In genomic region chr11:97777129-97777529, GRCm38 (mm10) we compare ENCODE assay signal across 9 mouse cellular contexts. TPM values are rescaled to one million over a fixed set of nuclear protein-coding genes. Genes with fewer than 3 reads are reported as not detected.
A peak's percentile ranks its signal among the peaks of the same experiment; 100 is the strongest.
DNase-seq lines count a peak whose midpoint lies in the region; ATAC-seq and TF ChIP-seq lines count a peak whose summit lies in the region.
"Had no signal": no experiment of that assay in that cellular context is flagged by ENCODE, and none has a peak within 500 bp of the region (broad histone marks: within the 10 kb centered on the region; RNA-seq: fewer than 3 reads in every experiment).

No protein-coding gene starts in this region.

- peak; percentile 51 for TF ChIP-seq CTCF in left cerebral cortex, adult 2 months (IDR thresholded peaks at IDR 0.05)
- TF ChIP-seq CTCF in hindbrain, postnatal 0 days (IDR thresholded peaks at IDR 0.05; ENCODE audit: low read depth) = peak; percentile 58

- H3K27me3 ChIP-seq in hindbrain, postnatal 0 days (ENCODE audit: insufficient read depth, low read length) = no peaks in the 10 kb centered on the region
- no peaks in the 10 kb centered on the region for H3K27me3 ChIP-seq in midbrain, embryonic 15.5 days (replicated peaks)
- H3K27me3 ChIP-seq: embryonic facial prominence, embryonic 13.5 days had no signal

- peak; percentile 47 for ATAC-seq in hindbrain, postnatal 0 days
- no peak for ATAC-seq in midbrain, embryonic 15.5 days (replicated peaks)

- no peak overlapping the region for H3K4me2 ChIP-seq in hindbrain, postnatal 0 days (ENCODE audit: low read depth, low read length)
- no peak overlapping the region for H3K4me2 ChIP-seq in midbrain, embryonic 15.5 days
- H3K4me2 ChIP-seq: embryonic facial prominence, embryonic 13.5 days had no signal

- peaks cover 29% of the 10 kb centered on the region for H3K36me3 ChIP-seq in hindbrain, postnatal 0 days (ENCODE audit: insufficient read depth, low read length)
- H3K36me3 ChIP-seq in midbrain, embryonic 15.5 days (replicated peaks) = peaks cover 39% of the 10 kb centered on the region

- 45% methylated on average over 2 of the region's 2 CpGs for WGBS in hindbrain, postnatal 0 days
- 52% methylated on average over 2 of the region's 2 CpGs for WGBS in midbrain, embryonic 15.5 days

- peaks cover 7% of the 10 kb centered on the region; the same call in 1 of the 2 replicates for H3K4me1 ChIP-seq in hindbrain, postnatal 0 days (ENCODE audit: insufficient read depth, low read length)
- H3K4me1 ChIP-seq in midbrain, embryonic 15.5 days = peaks cover 22% of the 10 kb centered on the region

- no peak overlapping the region for H3K4me3 ChIP-seq in left cerebral cortex, adult 2 months
- H3K4me3 ChIP-seq in hindbrain, postnatal 0 days (ENCODE audit: low read length) = no peak overlapping the region
- H3K4me3 ChIP-seq in midbrain, embryonic 15.5 days = no peak overlapping the region
- H3K4me3 ChIP-seq: embryonic facial prominence, embryonic 13.5 days had no signal

- intact Hi-C loops in left cerebral cortex, adult 2 months (cut with DNase I) = no loop called here
- intact Hi-C loops in left cerebral cortex, postnatal 10 days (cut with DNase I) = no loop called here
- intact Hi-C loops in gastrocnemius, postnatal 36 days (cut with DNase I) = no loop called here

- H3K9ac ChIP-seq in hindbrain, postnatal 0 days (replicated peaks; ENCODE audit: low read length) = no peak overlapping the region
- no peak overlapping the region for H3K9ac ChIP-seq in midbrain, embryonic 15.5 days
- H3K9ac ChIP-seq: embryonic facial prominence, embryonic 13.5 days had no signal

- no peaks in the 10 kb centered on the region for H3K9me3 ChIP-seq in hindbrain, postnatal 0 days (ENCODE audit: low read length)
- H3K9me3 ChIP-seq in midbrain, embryonic 15.5 days = no peaks in the 10 kb centered on the region
- H3K9me3 ChIP-seq: embryonic facial prominence, embryonic 13.5 days had no signal

- H3K27ac ChIP-seq in left cerebral cortex, adult 2 months = no peak overlapping the region
- no peak overlapping the region for H3K27ac ChIP-seq in hindbrain, postnatal 0 days
- no peak overlapping the region for H3K27ac ChIP-seq in midbrain, embryonic 15.5 days
- H3K27ac ChIP-seq: embryonic facial prominence, embryonic 13.5 days had no signal

- no peak for DNase-seq in left cerebral cortex, adult 2 months (ENCODE audit: extremely low spot score in 1 of 2, low spot score in 2 of 2)
- no peak for DNase-seq in left cerebral cortex, postnatal 10 days (ENCODE audit: extremely low spot score in 1 of 2, low spot score in 2 of 2)
- peak; percentile 80 for DNase-seq in NIH3T3 (ENCODE audit: low read depth)
- DNase-seq in hindbrain, postnatal 0 days (ENCODE audit: low spot score) = peak; percentile 59
- DNase-seq in lung, postnatal 10 days = peak; percentile 46
- DNase-seq in gastrocnemius, postnatal 36 days = no peak
- no peak for DNase-seq in heart, adult 9 months (ENCODE audit: low spot score in 2 of 2)

RNA-seq across cellular contexts. Expression of gene 1700001P01Rik, which starts 1.4 kb away (rescaled TPM):
- total RNA-seq in left cerebral cortex, adult 2 months (2021) = 1 to 10 TPM in 1 of 2 experiments, not detected in 1; 1.0 TPM
- total RNA-seq in left cerebral cortex, postnatal 10 days (2021) = under 1 TPM; 0.60 to 0.63 TPM
- total RNA-seq in hindbrain, postnatal 0 days (2014; rRNA removed) = not detected in 2 replicates
- polyA plus RNA-seq in hindbrain, postnatal 0 days (2015; fragmentation: Nextera tagmentation; extraction: Ambion mirVana) = not detected in 2 replicates
- total RNA-seq in gastrocnemius, postnatal 36 days (2021) = not detected
- polyA plus RNA-seq in midbrain, embryonic 15.5 days (2015; fragmentation: Nextera tagmentation; extraction: Ambion mirVana) = 0.50 and 1.1 TPM in 2 replicates

RNA-seq across cellular contexts. Expression of gene Rpl23, which starts 5.1 kb away (rescaled TPM):
- 100 to 1,000 TPM; 326 to 327 TPM for total RNA-seq in left cerebral cortex, adult 2 months (2021)
- total RNA-seq in left cerebral cortex, postnatal 10 days (2021) = 100 to 1,000 TPM; 423 to 456 TPM
- 124 and 141 TPM in 2 replicates for total RNA-seq in hindbrain, postnatal 0 days (2014; rRNA removed)
- 351 and 362 TPM in 2 replicates for polyA plus RNA-seq in hindbrain, postnatal 0 days (2015; fragmentation: Nextera tagmentation; extraction: Ambion mirVana)
- 100 to 1,000 TPM; 349 to 430 TPM for total RNA-seq in gastrocnemius, postnatal 36 days (2021)
- polyA plus RNA-seq in midbrain, embryonic 15.5 days (2015; fragmentation: Nextera tagmentation; extraction: Ambion mirVana) = 259 and 277 TPM in 2 replicates

RNA-seq across cellular contexts. Expression of gene Cwc25, which starts 10.8 kb away (rescaled TPM):
- 10 to 100 TPM; 19.5 to 21.3 TPM for total RNA-seq in left cerebral cortex, adult 2 months (2021)
- 10 to 100 TPM; 18.8 to 19.4 TPM for total RNA-seq in left cerebral cortex, postnatal 10 days (2021)
- 13.3 and 14.2 TPM in 2 replicates for total RNA-seq in hindbrain, postnatal 0 days (2014; rRNA removed)
- polyA plus RNA-seq in hindbrain, postnatal 0 days (2015; fragmentation: Nextera tagmentation; extraction: Ambion mirVana) = 11.9 and 12.9 TPM in 2 replicates
- 1 to 10 TPM; 5.5 to 5.7 TPM for total RNA-seq in gastrocnemius, postnatal 36 days (2021)
- 16.2 and 17.6 TPM in 2 replicates for polyA plus RNA-seq in midbrain, embryonic 15.5 days (2015; fragmentation: Nextera tagmentation; extraction: Ambion mirVana)

RNA-seq across cellular contexts. Expression of gene Lasp1, which starts 21.7 kb away (rescaled TPM):
- total RNA-seq in left cerebral cortex, adult 2 months (2021) = 100 to 1,000 TPM; 174 to 191 TPM
- 100 to 1,000 TPM; 190 to 203 TPM for total RNA-seq in left cerebral cortex, postnatal 10 days (2021)
- total RNA-seq in hindbrain, postnatal 0 days (2014; rRNA removed) = 177 and 187 TPM in 2 replicates
- 121 and 137 TPM in 2 replicates for polyA plus RNA-seq in hindbrain, postnatal 0 days (2015; fragmentation: Nextera tagmentation; extraction: Ambion mirVana)
- total RNA-seq in gastrocnemius, postnatal 36 days (2021) = 10 to 100 TPM; 14.2 to 15.4 TPM
- polyA plus RNA-seq in midbrain, embryonic 15.5 days (2015; fragmentation: Nextera tagmentation; extraction: Ambion mirVana) = 198 and 199 TPM in 2 replicates

RNA-seq across cellular contexts. Expression of gene Pip4k2b, which starts 32.6 kb away (rescaled TPM):
- total RNA-seq in left cerebral cortex, adult 2 months (2021) = 100 to 1,000 TPM; 114 to 117 TPM
- 100 to 1,000 TPM; 146 to 153 TPM for total RNA-seq in left cerebral cortex, postnatal 10 days (2021)
- 127 TPM in 2 replicates for total RNA-seq in hindbrain, postnatal 0 days (2014; rRNA removed)
- polyA plus RNA-seq in hindbrain, postnatal 0 days (2015; fragmentation: Nextera tagmentation; extraction: Ambion mirVana) = 4.3 and 5.1 TPM in 2 replicates
- 10 to 100 TPM; 44.0 to 47.0 TPM for total RNA-seq in gastrocnemius, postnatal 36 days (2021)
- polyA plus RNA-seq in midbrain, embryonic 15.5 days (2015; fragmentation: Nextera tagmentation; extraction: Ambion mirVana) = 4.3 and 4.9 TPM in 2 replicates

Comparison
In these comparisons a context has a peak if more than half of its experiments do, and no peak if none do; other contexts are left out.
1. DNase-seq: peak in NIH3T3 (single experiment), hindbrain, postnatal 0 days (single experiment) and lung, postnatal 10 days (single experiment); none in left cerebral cortex, adult 2 months (0 of 2), left cerebral cortex, postnatal 10 days (0 of 2), gastrocnemius, postnatal 36 days (0 of 2) and heart, adult 9 months (0 of 2).